ENCODE assay signal across 9 mouse cellular contexts in the genomic region with DNA sequence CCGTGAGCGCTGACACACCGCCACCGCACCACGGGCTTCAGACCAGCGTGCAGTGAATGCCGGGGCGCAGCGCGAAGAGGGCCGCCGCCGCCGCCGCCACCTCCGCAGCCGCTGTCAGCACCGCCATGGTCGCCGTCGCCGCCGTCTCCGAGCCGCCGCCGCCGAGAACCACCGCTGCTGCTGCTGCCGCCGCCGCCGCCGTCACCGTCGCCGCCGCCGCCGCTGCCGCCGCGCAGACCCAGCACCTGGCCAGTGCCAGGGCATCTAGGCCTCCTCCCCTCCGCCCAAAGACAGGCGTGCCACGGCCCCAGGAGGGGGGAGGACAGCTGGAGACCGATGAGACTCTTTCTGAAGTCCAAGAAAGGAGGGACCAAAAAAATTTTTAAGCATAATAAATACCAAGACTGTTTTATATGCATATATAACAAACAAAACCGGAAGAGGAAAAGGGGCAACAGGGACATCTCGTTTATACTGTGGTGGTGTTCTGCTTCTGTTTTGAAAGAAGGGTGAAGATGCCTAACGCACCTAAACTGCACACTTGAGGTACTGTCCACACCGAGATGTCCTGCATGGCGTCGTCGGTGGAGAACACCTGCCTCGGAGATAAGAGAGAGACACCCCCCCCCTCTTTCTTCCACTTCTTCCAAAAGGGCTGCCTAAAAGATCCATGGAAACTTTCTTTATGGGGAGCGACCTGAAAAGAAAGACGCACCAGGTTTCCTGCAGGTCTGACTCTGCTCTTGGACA. TPM values are rescaled to one million over a fixed set of nuclear protein-coding genes. Genes with fewer than 3 reads are reported as not detected.
DNase-seq lines count a peak whose midpoint lies in the region; ATAC-seq and TF ChIP-seq lines count a peak whose summit lies in the region.
"Had no signal": no experiment of that assay in that cellular context is flagged by ENCODE, and none has a peak within 500 bp of the region (broad histone marks: within the 10 kb centered on the region; RNA-seq: fewer than 3 reads in every experiment).

No protein-coding gene starts in this region.

- H3K79me2 ChIP-seq in heart, adult 2 months (replicated peaks; ENCODE audit: control insufficient read depth, insufficient read depth, low read length), result no peaks in the 10 kb centered on the region

- H3K4me2 ChIP-seq in heart, embryonic 13.5 days, result peak overlapping the region; percentile 91
- peak overlapping the region; percentile 98 for H3K4me2 ChIP-seq in forebrain, postnatal 0 days (ENCODE audit: low read depth)
- H3K4me2 ChIP-seq in liver, postnatal 0 days (ENCODE audit: low read depth, low read length), result no peak overlapping the region

- H3K4me3 ChIP-seq in heart, embryonic 13.5 days, result peak overlapping the region; percentile 58
- no peak overlapping the region for H3K4me3 ChIP-seq in heart, adult 2 months
- H3K4me3 ChIP-seq in forebrain, postnatal 0 days (ENCODE audit: low read depth, low read length), result peak overlapping the region; percentile 75
- H3K4me3 ChIP-seq in liver, postnatal 0 days (ENCODE audit: low read depth, low read length), result peak overlapping the region; percentile 11; the same call in 1 of the 2 replicates
- no peak overlapping the region for H3K4me3 ChIP-seq in lung, adult 2 months (replicated peaks; ENCODE audit: extremely low read depth, low read depth, low read length)

- TF ChIP-seq CTCF in heart, adult 2 months (IDR thresholded peaks at IDR 0.05), result no peak
- no peak for TF ChIP-seq CTCF in forebrain, postnatal 0 days (IDR thresholded peaks at IDR 0.05; ENCODE audit: low read depth)
- TF ChIP-seq CTCF in liver, postnatal 0 days (IDR thresholded peaks at IDR 0.05; ENCODE audit: low read depth), result no peak
- TF ChIP-seq CTCF in lung, adult 2 months (IDR thresholded peaks at IDR 0.05; ENCODE audit: insufficient read depth, low read length), result no peak

- 2% methylated on average over 25 of the region's 57 CpGs for WGBS in heart, embryonic 13.5 days
- WGBS in heart, adult 2 months, result 2% methylated on average over 53 of the region's 57 CpGs
- under 1% methylated on average over 38 of the region's 57 CpGs for WGBS in forebrain, postnatal 0 days
- WGBS in liver, postnatal 0 days (ENCODE audit: insufficient replicate concordance), result 2% methylated on average over 37 of the region's 57 CpGs
- WGBS in lung, adult 2 months, result 1% methylated on average over 57 of the region's 57 CpGs

- no peak for TF ChIP-seq POLR2A in heart, adult 2 months (IDR thresholded peaks at IDR 0.05; ENCODE audit: insufficient read depth, low read depth, low read length)
- no peak for TF ChIP-seq POLR2A in lung, adult 2 months (IDR thresholded peaks at IDR 0.05; ENCODE audit: borderline replicate concordance, extremely low read depth, low read depth, low read length)

- DNase-seq in heart, adult 2 months, result no peak
- DNase-seq in R1 (ENCODE audit: low read depth, low spot score), result peak; percentile 13
- DNase-seq in forebrain, postnatal 0 days, result no peak
- no peak for DNase-seq in liver, postnatal 0 days
- no peak for DNase-seq in urinary bladder, postnatal 14 days (ENCODE audit: low spot score)
- DNase-seq in spleen, adult 12 weeks (ENCODE audit: low spot score), result no peak
- no peak for DNase-seq in lung, adult 2 months

- H3K9me3 ChIP-seq in heart, embryonic 13.5 days, result no peaks in the 10 kb centered on the region
- H3K9me3 ChIP-seq in forebrain, postnatal 0 days (ENCODE audit: low read length), result no peaks in the 10 kb centered on the region
- no peaks in the 10 kb centered on the region for H3K9me3 ChIP-seq in liver, postnatal 0 days (ENCODE audit: low read length)

- intact Hi-C loops in heart, adult 2 months (cut with DNase I), result loop anchor here (10.0 kb wide), 1 partner anchor 1434 kb away; no protein-coding TSS in a partner anchor

- H3K9ac ChIP-seq in heart, embryonic 13.5 days, result no peak overlapping the region
- H3K9ac ChIP-seq in heart, adult 2 months (ENCODE audit: low read depth, low read length), result no peak overlapping the region
- peak overlapping the region; percentile 94 for H3K9ac ChIP-seq in forebrain, postnatal 0 days
- H3K9ac ChIP-seq in liver, postnatal 0 days (replicated peaks), result no peak overlapping the region

- peaks cover 92% of the 10 kb centered on the region for H3K27me3 ChIP-seq in heart, embryonic 13.5 days (replicated peaks)
- peaks cover 41% of the 10 kb centered on the region for H3K27me3 ChIP-seq in heart, adult 2 months (ENCODE audit: control insufficient read depth, insufficient read depth, low read length)
- H3K27me3 ChIP-seq in forebrain, postnatal 0 days (ENCODE audit: insufficient read depth, low read length), result no peaks in the 10 kb centered on the region
- H3K27me3 ChIP-seq in liver, postnatal 0 days (ENCODE audit: insufficient read depth, low read length), result peaks cover 92% of the 10 kb centered on the region

- TF ChIP-seq EP300 in heart, adult 2 months (IDR thresholded peaks at IDR 0.05; ENCODE audit: insufficient read depth, low read depth, low read length), result no peak
- TF ChIP-seq EP300 in liver, postnatal 0 days (IDR thresholded peaks at IDR 0.05; ENCODE audit: low read depth), result no peak

- no peak overlapping the region for H3K27ac ChIP-seq in heart, embryonic 13.5 days (replicated peaks)
- H3K27ac ChIP-seq in heart, adult 2 months, result no peak overlapping the region
- peak overlapping the region; percentile 95 for H3K27ac ChIP-seq in forebrain, postnatal 0 days (ENCODE audit: low read depth, low read length)
- H3K27ac ChIP-seq in liver, postnatal 0 days (ENCODE audit: low read depth), result no peak overlapping the region

- no peaks in the 10 kb centered on the region for H3K36me3 ChIP-seq in heart, embryonic 13.5 days
- H3K36me3 ChIP-seq in heart, adult 2 months (ENCODE audit: control insufficient read depth, insufficient read depth, low read length), result no peaks in the 10 kb centered on the region
- H3K36me3 ChIP-seq in forebrain, postnatal 0 days (ENCODE audit: insufficient read depth), result peaks cover 22% of the 10 kb centered on the region
- H3K36me3 ChIP-seq in liver, postnatal 0 days (replicated peaks; ENCODE audit: insufficient read depth, low read length), result no peaks in the 10 kb centered on the region

- no peak for ATAC-seq in heart, embryonic 13.5 days (ENCODE audit: extremely low read depth, insufficient number of reproducible peaks, low FRiP score, low TSS enrichment)
- no peak for ATAC-seq in forebrain, postnatal 0 days
- no peak for ATAC-seq in liver, postnatal 0 days

- peaks cover 43% of the 10 kb centered on the region for H3K4me1 ChIP-seq in heart, embryonic 13.5 days
- peaks cover 1% of the 10 kb centered on the region for H3K4me1 ChIP-seq in heart, adult 2 months (ENCODE audit: control insufficient read depth, insufficient read depth, low read length)
- H3K4me1 ChIP-seq in forebrain, postnatal 0 days (ENCODE audit: insufficient read depth), result 0 out of 2 replicates have a peak, but pooled peaks cover 7% of the 10 kb centered on the region
- 0 out of 2 replicates have a peak, but pooled peaks cover 2% of the 10 kb centered on the region for H3K4me1 ChIP-seq in liver, postnatal 0 days (ENCODE audit: insufficient read depth)
- peaks cover 14% of the 10 kb centered on the region for H3K4me1 ChIP-seq in lung, adult 2 months (ENCODE audit: control insufficient read depth, insufficient read depth, low read length)

RNA-seq across cellular contexts. Expression of gene Pou3f3, which starts 3.2 kb away (rescaled TPM):
- 0.03 and 0.08 TPM in 2 replicates for polyA plus RNA-seq in heart, embryonic 13.5 days (2015; fragmentation: Nextera tagmentation; extraction: Ambion mirVana)
- total RNA-seq in heart, adult 2 months (2021), result not detected
- not detected in 2 replicates for polyA plus RNA-seq in heart, adult 2 months (2012; rRNA removed)
- total RNA-seq in forebrain, postnatal 0 days (2014; rRNA removed), result 76.9 and 81.4 TPM in 2 replicates
- polyA plus RNA-seq in forebrain, postnatal 0 days (2015; fragmentation: Nextera tagmentation; extraction: Ambion mirVana), result 22.7 and 28.0 TPM in 2 replicates
- not detected in 2 replicates for polyA plus RNA-seq in liver, postnatal 0 days (2015; fragmentation: Nextera tagmentation; extraction: Ambion mirVana)
- polyA plus RNA-seq in lung, adult 2 months (2012; rRNA removed), result 0.06 and 0.07 TPM in 2 replicates
- total RNA-seq: MEL had no signal

Comparison
In these comparisons a context has a peak if more than half of its experiments do, and no peak if none do; other contexts are left out.
1. H3K4me3 ChIP-seq: peak in heart, embryonic 13.5 days (single experiment), forebrain, postnatal 0 days (single experiment) and liver, postnatal 0 days (single experiment); none in heart, adult 2 months (single experiment) and lung, adult 2 months (single experiment).
2. RNA of gene Pou3f3, which starts 3.2 kb away (polyA plus RNA-seq): 22.7 to 28.0 TPM in forebrain, postnatal 0 days; 0.06 to 0.07 TPM in lung, adult 2 months, 0.03 to 0.08 TPM in heart, embryonic 13.5 days, not detected in heart, adult 2 months and not detected in liver, postnatal 0 days; every median in the first group is over 10 times any median in the second.